Mouse (Mus musculus) right cerebral cortex, postnatal 14 days (tissue): Measurements from ENCODE around the gene Ak7.

Experiments used
- DNase-seq: peaks from one replicate; pipeline ENCODE4 v3.0.0; 2022

Gene Ak7

DNA sequence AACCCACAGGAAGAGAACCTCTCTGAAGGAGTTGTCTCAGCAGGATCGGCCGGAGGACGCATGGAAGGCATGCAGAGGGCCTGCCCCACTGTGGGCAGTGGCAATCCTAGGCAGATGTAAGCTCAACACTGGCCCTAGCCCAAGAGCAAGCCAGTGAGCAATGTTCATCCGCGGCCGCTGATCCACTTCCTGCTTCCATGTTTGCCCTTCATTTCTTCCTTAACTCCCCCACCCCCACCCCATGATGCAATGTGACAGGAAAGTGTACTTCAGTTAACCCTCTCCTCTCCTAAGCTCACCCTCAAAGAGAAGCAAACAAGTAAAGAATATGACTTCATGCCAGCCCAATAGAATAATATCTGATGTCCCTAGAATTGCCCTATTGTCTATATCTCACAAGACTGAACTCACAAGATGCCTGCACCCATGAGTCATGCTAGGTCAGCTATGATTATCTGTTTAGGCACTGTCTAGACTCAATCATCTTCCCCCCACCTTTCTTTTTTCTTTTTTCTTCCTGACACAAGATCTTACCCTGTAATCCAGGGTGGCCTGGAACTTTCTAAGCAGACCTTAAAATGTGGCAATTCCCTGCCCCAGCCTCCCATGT lies 25.2 kb downstream of the Ak7 start:
- DNase-seq: no peak

DNA sequence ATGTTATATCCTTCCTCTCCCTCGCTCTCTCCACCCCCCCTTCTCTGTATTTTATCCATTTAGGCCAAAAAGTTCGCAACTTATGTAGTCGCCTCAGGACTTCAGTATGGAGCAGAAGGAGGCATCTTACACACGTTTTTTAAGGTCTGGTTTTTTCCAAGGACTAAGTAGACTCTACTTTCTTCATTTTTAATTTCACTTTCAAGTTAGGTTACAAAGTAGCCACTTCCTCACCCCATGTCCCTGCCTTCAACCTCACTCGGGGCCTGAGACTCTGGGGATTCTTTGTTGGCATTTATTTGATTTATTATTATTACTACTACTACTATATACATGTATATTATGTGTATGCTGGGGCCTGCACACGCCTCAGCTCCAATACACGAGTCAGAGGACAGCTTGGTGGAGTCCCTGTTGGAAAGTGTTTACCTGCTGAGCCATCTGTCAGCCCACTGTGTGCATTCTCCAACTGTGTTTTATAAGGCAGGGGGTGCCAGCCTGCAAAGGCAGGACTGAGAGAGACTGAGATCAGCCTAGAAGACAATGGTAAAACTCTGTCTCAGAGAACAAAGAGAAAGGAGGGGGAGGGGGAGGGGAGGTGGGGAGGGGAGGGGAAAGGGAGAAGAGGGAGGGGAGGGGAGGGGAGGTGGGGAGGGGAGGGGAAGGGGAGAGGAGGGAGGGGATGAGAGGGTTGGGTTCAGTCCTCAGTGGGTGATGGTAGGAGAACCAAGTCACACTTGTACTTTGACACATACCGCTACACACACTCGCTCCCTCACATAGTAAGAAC lies 27.8 kb downstream of the Ak7 start:
- DNase-seq: no peak

GRCm38 (mm10) chr12:105735226-105735888 lies 29.6 kb downstream of the Ak7 start:
- no peak for DNase-seq

DNA sequence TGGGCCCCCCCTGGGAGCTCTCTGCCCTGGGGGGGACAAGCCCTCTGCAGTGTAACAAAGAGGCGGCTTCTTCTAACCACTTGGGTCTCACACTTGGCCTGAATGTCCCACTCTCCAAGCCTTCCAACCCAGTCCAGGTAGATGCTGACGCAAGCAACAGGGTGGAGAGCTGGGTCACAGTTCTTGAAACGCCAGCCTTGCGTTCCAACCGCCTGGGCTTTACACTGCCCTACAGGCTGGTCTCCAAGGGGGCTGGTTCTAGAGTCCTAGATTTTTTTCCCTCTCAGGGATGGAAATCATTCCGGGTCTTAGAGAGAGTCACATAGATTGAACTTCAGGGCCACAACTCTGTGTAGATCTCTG lies 30.1 kb downstream of the Ak7 start:
- no peak for DNase-seq

- no peak for DNase-seq
Observed at GRCm38 (mm10) chr12:105738316-105739096, 32.7 kb downstream of the Ak7 start.

DNA sequence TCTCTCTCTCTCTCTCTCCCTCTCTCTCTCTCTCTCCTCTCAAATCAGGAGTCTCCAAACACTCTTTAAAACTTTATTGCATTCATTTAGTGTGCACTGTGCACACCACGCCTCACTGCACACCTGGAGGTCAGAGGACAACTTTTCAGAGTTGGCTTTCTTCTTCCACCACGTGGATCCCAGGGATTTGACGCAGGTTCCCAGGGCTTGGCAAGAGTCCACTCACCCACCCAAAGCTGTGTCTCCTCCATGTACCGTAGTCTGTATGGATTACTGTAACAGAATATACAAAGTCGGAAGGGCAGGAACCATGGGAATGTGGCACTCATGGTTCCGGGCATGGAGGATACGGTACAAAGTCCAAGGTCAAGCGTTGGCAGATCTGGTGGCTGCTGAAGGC lies 33.9 kb downstream of the Ak7 start:
- DNase-seq: no peak

DNA sequence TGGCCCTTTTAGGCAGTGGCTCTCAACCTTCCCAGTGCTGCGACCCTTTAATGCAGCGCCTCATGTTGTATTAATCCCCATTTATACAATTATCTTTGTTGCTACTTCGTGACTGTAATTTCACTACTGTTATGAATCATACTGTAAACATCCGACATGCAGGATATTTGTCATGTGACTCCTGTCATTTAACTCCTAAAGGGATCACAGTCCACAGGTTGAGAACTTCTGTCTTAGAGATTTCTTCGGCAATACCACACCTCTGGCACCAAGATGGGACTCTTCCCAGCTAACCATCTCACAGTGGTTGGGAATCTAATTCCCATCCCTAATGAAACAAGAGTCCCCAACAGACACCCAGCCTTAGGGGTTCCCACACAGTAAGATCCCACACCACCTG lies 42.3 kb downstream of the Ak7 start:
- DNase-seq: no peak

DNA sequence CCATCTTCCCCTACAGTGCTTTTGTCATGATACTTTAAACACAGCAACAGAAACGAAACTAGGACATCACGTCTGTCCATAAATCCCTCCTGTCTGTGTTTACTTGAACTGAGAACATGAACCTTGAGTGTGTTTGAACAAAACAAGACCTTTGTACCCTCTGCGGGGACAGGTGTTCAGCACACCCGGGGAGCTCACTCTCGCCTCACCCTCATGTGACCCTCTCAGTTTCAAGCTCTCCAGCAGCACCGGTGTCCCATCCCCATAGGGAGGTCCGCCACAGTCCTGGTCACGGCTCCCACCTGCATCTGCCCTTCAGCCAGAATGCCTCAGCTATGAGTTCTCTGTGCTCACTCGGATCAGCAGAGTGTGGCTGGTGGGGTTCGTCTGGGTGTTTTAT lies 48.0 kb downstream of the Ak7 start:
- DNase-seq: no peak

- no peak for DNase-seq
Observed at GRCm38 (mm10) chr12:105757816-105758497, 52.2 kb downstream of the Ak7 start.

DNA sequence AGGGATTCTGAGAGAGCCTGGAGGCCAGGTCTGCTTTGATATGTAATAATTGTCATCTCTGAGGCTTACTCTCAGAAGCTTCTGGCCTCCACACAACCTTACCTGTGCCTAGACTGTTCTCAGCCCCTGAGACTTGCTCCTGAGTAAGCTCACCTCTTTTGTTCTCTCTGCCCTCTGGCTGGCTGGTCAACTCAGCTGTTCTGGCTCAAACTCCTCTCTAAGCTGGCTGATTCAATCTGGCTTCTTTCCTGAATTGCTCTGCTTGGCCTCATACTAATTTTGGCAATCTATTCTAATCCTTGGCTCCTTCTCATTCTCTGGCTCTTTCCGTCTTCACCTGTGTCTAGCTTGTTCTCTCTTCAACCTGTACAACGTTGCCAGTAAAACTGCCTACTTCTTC lies 53.1 kb downstream of the Ak7 start:
- DNase-seq: no peak

DNA sequence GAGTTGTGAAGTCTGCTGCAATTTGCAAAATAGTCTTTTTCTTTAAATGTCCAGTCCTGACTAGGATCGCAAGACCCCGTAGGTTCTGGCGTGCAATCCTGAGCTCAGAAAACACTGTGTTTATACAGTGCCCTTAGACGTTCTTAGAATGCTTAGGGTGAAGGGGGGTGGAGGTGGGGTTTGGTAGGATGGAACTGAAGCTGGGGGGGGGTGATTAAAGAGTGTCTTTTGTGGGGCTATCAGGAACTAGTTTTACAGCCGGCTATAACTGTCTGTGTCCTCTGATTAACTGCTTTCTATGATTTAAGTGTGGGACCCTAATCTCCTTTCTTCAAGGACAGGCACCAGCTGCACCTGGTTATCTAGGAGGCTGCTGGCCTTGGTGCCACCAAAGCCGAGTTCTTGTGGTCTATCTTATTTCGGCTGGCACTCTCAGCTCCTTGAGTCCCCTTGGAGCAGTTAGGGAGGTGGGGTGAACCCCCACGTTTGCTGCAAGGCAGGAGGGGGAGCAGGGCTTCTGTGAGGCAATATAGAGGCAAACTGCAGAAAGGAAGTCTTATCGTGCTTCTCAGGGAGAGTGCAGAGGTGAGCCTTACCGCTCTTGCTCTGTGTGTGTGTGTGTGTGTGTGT lies 54.2 kb downstream of the Ak7 start:
- no peak for DNase-seq

- DNase-seq: no peak
Observed at GRCm38 (mm10) chr12:105761171-105761570, 55.4 kb downstream of the Ak7 start.

DNA sequence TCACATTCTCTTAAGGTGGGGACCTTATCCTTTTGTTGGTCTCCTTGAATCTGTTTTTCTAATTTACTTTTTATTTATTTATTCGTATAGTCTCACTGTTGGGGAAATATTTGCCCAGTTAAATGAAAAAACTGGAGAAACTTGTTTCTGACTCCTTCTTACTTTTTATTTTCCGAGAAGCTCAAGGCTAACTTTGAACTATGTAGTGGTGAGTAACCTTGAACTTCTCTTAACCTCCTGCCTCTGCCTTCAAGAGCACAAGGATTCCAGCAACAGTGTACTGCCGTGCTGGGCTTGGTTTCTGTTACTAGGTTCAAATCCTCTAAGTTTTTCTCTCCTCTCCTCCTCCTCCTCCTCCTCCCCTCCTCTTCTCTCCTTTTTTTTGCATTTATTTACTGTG lies 55.9 kb downstream of the Ak7 start:
- DNase-seq: no peak

- no peak for DNase-seq
Observed at GRCm38 (mm10) chr12:105769700-105770099, 63.9 kb downstream of the Ak7 start.

DNA sequence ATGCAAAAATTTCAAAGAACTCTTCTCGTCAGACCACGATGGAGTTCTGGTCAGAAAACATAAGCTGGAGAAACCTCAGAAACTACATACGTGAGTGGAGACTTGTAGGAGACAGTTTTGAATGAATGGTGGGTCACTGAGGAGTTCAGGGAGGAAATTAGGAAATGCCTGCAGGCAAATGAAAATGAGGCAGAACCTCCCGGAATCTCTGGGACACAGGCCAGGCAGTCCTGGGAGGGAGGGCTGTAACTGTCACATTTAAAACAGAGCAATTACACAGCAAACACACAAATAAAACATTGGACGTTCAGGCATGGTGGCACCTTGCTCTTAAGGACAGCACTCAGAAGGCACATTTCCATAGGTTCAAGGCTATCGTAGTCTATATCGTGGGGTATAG lies 69.1 kb downstream of the Ak7 start:
- no peak for DNase-seq

GRCm38 (mm10) chr12:105777651-105778050 lies 71.9 kb downstream of the Ak7 start:
- DNase-seq: no peak

DNA sequence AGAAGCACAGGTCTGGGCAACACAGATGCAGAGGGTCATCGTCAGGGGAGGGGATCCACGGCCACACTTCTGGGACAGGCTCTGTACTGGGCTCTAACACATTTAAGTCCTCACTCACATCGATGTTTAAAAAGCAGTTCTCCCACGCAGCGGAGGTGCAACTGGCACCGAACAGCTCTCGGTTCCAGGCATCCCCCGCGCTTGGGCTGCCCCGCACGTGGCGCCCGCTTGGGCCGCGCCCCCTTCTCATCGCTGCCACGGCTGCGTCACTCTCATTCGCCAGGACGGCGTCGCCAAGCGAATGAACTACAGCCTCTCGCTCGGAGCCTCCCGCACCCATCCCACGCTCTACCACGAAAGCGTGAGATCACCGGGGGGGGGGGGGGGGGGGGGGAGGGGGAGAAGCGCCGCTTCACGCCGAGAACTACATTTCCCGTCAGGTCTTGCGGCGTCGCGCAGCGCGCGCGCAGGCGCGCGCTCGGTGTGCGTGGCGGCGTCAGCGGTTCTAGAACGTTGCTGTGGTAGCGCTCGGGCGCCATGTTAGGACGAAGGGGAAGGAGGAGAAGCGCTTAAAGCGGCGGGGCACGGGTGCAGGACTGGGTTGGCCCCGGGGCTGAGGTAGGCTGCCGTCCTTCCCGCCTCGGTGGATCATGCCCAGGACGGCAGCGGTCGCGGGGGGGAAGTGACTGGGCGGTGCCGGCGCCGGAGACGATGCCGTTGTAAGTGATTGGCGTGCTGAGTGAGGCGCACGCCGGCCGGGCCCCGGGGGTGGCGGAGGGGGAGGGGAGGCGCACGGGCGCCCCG lies 78.6 kb downstream of the Ak7 start, which contains the start of gene Papola:
Papola (plus strand) TSS at position 499 of the 804 bp plus-strand sequence.
- peak; percentile 86 for DNase-seq

DNA sequence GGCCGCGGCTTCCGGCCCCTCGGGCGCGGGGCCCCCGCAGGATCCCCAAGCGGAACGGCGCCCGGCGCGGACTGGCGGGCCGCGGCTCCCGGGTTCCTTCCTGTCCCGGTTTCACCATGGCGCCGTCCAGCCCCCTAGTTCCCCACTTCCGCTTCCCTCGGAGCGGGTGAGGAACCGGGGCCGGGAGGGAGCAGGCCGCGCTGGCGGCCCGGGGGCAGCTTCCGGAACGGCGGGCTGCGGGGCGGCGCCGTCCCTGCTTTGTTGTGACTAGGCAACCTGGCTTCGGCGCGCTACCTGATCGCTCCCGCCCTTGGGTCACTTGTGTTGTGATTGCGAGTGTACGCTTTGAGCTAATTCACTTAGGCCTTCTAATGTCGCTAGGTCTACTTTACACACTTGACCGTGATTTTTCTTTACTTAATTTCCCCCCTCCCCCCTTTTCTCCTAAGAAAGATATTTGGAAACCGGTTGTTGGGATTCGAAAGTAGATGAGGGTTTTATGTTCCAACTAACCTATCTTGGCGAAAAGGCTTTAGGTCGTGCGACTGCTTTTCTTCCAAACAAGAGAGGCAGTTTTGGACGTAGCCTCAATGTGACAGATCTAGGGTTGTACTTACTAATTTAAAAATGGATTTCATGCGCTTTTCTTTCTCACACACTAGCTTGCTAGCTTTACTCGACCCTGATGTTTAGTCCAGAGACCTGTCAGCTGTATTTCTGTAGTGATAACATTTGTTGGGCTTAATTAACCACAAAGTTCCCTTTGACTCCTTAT lies 79.4 kb downstream of the Ak7 start:
- DNase-seq: peak; percentile 70

DNA sequence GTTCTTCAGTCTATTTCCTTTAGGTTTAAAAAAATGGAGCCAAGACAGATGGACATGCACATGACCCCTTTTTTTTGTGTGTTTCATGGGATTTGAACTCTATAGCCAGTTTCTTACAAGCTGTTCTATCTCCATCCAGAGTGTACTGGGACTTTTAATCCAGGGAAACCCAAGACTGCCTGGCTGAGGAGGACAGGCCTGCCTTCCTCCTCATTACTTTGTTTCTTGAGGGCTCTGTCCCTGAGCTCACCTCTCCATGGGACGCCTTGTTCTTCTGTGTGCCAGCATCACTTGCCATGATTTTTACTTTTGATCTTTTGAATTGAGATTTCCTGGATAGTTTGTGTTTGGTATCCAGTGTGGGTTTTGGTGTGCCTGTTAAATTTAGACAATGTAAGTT lies 80.3 kb downstream of the Ak7 start:
- DNase-seq: no peak

GRCm38 (mm10) chr12:105787626-105788025 lies 81.8 kb downstream of the Ak7 start:
- DNase-seq: no peak

DNA sequence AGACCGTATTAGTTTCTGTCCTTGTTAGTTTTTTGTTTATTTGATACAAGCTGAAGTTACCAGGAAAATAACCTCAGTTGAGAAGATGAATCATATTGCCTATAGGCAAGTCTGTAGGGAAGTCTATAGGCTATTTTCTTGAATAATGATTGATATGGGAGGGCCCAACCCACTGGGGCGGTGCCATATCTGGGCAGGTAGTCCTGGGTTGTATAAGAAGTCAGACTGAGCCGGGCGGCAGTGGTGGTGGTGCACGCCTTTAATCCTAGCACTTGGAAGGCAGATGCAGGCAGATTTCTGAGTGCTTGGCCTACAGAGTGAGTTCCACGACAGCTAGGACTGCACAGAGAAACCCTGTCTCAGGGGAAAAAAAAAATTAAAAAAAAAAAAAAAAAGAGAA lies 84.1 kb downstream of the Ak7 start:
- no peak for DNase-seq
